Mouse (Mus musculus): ENCODE measurements around the gene Mapk12. TPM values are rescaled to one million over a fixed set of nuclear protein-coding genes. Genes with fewer than 3 reads are reported as not detected.

Gene Mapk12
- polyA plus RNA-seq, 1 experiment from 2014 or later, result 25.4 TPM

DNA sequence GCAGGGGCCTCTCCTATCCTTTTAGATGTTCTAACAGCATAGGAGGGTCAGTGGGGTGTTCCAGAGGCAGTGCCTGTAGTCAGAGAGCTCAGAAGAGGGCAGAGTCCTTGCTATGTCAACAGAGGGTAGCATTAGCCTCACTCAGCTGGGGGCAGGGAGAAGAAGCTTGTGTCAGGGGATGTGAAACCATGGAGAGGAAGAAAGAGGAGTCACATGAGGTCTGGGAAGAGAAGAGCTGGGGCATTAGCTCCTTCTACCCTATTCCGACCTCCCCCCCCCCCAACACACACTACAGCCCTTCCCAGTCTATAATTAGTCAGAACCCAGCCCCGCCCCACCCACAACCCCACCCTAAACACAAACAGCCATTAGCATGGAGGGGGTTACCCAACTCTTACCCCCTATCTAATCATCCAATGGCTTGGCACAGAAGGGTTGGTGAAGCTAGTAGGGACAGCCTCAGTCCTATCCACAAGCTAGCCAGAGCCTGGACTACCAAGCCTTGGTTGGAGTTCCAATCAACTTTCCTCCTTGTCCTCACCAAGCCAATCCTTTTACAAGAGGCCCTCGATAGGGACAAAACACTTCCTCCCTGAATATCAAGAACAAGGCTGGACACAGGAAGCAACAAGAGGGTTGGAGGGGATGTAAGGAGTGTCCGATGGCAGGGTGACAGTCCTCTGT, 37.2 kb upstream of the Mapk12 start:
- Histone ChIP-seq H3K4me3 (peak overlapping the region; percentile 87), H3K4me1 (peaks cover 90% of the 10 kb centered on the region), H3K36me3 (no peaks in the 10 kb centered on the region), H3K9me3 (no peaks in the 10 kb centered on the region), H3K27me3 (ENCODE audit: insufficient read depth, poor library complexity, severe bottlenecking) (no peaks in the 10 kb centered on the region), H3K27ac (peak overlapping the region; percentile 93)
- DNase-seq (ENCODE audit: low spot score), result no peak
- WGBS, result 49% methylated on average over 4 of the region's 4 CpGs

GRCm38 (mm10) chr15:89177121-89177520, 36.6 kb upstream of the Mapk12 start:
- no peaks in the 10 kb centered on the region for H3K9me3 ChIP-seq
- DNase-seq (ENCODE audit: low spot score), result no peak
- H3K27ac ChIP-seq, result peak overlapping the region; percentile 93
- peaks cover 90% of the 10 kb centered on the region for H3K4me1 ChIP-seq
- no peaks in the 10 kb centered on the region for H3K27me3 ChIP-seq (ENCODE audit: insufficient read depth, poor library complexity, severe bottlenecking)
- 18% methylated on average over 5 of the region's 5 CpGs for WGBS
- no peaks in the 10 kb centered on the region for H3K36me3 ChIP-seq
- H3K4me3 ChIP-seq, result peak overlapping the region; percentile 27; the same call in 1 of the 2 replicates

DNA sequence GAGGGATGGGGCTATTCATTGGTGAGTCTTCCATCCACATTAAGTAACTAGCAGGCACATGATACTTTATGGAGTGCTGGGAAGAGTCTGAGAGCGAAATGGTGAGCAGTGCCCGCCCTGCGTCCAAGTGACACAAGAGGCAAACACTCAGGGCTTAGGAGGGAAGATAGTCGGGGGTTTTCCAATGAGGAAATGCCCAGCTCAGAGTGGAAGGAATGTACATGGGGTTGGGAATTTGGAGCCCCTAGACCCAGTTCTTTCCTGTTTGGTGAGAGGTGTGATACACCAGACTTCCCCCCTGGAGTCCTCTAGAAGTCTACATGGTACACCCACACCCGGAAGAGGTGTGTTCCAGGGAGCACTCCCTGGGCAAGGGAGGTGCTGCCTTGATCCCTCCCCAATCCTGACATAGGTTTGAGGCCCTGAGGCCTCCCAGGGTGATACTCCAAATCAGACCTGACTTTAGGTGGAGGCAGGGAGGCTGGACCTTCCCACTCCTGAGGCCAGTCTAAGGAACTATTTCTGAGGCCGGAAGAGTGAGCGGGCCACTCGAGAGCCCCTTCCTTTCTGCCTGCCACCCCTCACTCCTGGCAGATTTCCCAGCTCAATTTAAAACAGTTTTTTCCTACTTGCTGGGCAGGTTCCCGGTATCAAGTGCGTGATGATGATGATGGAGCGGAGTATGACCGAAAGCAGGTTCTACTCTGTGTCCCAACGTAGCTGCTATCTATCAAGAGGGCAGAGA, 35.1 kb upstream of the Mapk12 start:
- H3K4me1 ChIP-seq, result peaks cover 90% of the 10 kb centered on the region
- WGBS, result 73% methylated on average over 13 of the region's 13 CpGs
- no peak overlapping the region for H3K4me3 ChIP-seq
- no peaks in the 10 kb centered on the region for H3K36me3 ChIP-seq
- 0 out of 2 replicates have a peak overlapping the region, but pooled peaks have one; percentile 25 for H3K27ac ChIP-seq
- H3K9me3 ChIP-seq, result no peaks in the 10 kb centered on the region
- no peak for DNase-seq (ENCODE audit: low spot score)
- no peaks in the 10 kb centered on the region for H3K27me3 ChIP-seq (ENCODE audit: insufficient read depth, poor library complexity, severe bottlenecking)

GRCm38 (mm10) chr15:89174889-89175339, 34.4 kb upstream of the Mapk12 start:
- Histone ChIP-seq H3K36me3 (0 out of 2 replicates have a peak, but pooled peaks cover 3% of the 10 kb centered on the region), H3K27ac (peak overlapping the region; percentile 12; the same call in 1 of the 2 replicates), H3K27me3 (ENCODE audit: insufficient read depth, poor library complexity, severe bottlenecking) (no peaks in the 10 kb centered on the region), H3K4me3 (no peak overlapping the region; the same call in 1 of the 2 replicates), H3K9me3 (no peaks in the 10 kb centered on the region), H3K4me1 (peaks cover 96% of the 10 kb centered on the region)
- 44% methylated on average over 11 of the region's 11 CpGs for WGBS
- no peak for DNase-seq (ENCODE audit: low spot score)

DNA sequence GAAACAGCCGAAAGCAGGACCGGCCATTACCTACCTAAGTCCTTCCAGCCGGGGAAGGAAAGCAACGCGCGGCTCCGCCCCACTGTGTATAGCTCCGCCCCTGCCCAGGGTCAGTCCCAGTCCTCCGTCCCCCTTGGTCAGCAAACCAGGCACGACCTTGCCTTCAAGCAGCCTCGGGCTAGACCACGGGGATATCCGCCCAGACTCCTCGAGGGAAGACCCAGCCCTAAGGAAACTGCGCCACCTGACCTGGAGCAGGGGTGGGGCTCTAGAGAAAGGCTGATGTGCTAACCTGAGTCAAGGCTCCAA, 33.4 kb upstream of the Mapk12 start:
- Histone ChIP-seq H3K4me3 (peak overlapping the region; percentile 80), H3K27ac (peak overlapping the region; percentile 90), H3K36me3 (peaks cover 5% of the 10 kb centered on the region; the same call in 1 of the 2 replicates), H3K9me3 (no peaks in the 10 kb centered on the region), H3K27me3 (ENCODE audit: insufficient read depth, poor library complexity, severe bottlenecking) (no peaks in the 10 kb centered on the region), H3K4me1 (peaks cover 98% of the 10 kb centered on the region)
- peak; percentile 89 for DNase-seq (ENCODE audit: low spot score)
- WGBS, result under 1% methylated on average over 15 of the region's 15 CpGs

DNA sequence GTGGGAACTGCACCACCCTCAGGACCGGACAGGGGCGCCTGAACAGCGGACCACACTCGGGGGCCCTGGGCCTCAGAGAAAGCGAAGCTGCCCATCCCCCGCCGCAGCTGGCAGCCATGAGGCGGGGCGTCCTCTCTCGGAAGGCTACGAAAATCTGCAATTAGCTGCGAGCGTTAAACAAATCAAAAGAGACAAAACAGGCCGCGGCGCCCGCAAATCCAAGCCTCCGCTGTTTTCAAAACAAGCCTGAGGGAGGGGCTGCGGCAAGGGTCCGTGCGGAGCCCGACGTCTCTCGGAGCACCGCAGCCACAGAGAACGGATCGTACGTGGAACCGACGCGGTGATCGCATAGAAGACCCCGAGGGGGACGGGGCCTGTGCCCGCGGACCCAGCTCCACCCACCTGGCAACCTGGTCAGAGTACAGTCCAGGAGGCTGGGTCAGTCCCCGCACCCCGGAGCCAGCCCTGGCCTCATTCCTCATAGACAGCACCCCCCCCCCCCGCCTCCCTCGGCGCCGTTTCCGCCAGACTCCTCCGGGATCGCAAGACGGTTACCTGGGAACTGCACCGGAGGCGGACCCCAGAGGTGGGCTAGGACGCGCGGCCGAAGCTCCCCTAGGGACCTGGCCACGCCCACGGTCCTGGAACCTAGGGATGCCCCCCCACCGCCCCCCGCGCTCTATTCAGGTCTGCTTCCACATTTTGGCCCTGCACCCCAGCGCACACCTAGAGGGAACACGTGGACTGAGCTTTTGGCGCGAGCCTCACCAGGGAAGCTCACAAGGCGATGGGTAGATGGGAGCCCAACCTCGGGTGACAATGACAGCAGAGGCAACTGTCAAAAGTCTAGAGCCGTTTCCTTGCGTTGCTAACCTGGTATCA, 32.8 kb upstream of the Mapk12 start:
- WGBS, result under 1% methylated on average over 64 of the region's 65 CpGs

GRCm38 (mm10) chr15:89172276-89172935, 31.9 kb upstream of the Mapk12 start:
- peaks cover 95% of the 10 kb centered on the region for H3K4me1 ChIP-seq
- H3K27ac ChIP-seq, result peak overlapping the region; percentile 90
- 49% methylated on average over 17 of the region's 17 CpGs for WGBS
- H3K27me3 ChIP-seq (ENCODE audit: insufficient read depth, poor library complexity, severe bottlenecking), result no peaks in the 10 kb centered on the region
- H3K4me3 ChIP-seq, result peak overlapping the region; percentile 80
- H3K36me3 ChIP-seq, result peaks cover 18% of the 10 kb centered on the region
- no peak for DNase-seq (ENCODE audit: low spot score)
- no peaks in the 10 kb centered on the region for H3K9me3 ChIP-seq

More for the DNA sequence above, 32.8 kb upstream of the Mapk12 start:
- DNase-seq (ENCODE audit: low spot score), result no peak
- peak overlapping the region; percentile 80 for H3K4me3 ChIP-seq
- peaks cover 10% of the 10 kb centered on the region for H3K36me3 ChIP-seq
- H3K27me3 ChIP-seq (ENCODE audit: insufficient read depth, poor library complexity, severe bottlenecking), result no peaks in the 10 kb centered on the region
- no peaks in the 10 kb centered on the region for H3K9me3 ChIP-seq
- peaks cover 98% of the 10 kb centered on the region for H3K4me1 ChIP-seq
- H3K27ac ChIP-seq, result peak overlapping the region; percentile 90

GRCm38 (mm10) chr15:89171526-89172051, 31.1 kb upstream of the Mapk12 start:
- Histone ChIP-seq H3K36me3 (peaks cover 26% of the 10 kb centered on the region), H3K27me3 (ENCODE audit: insufficient read depth, poor library complexity, severe bottlenecking) (no peaks in the 10 kb centered on the region), H3K4me3 (no peak overlapping the region), H3K27ac (peak overlapping the region; percentile 32; the same call in 1 of the 2 replicates), H3K9me3 (no peaks in the 10 kb centered on the region), H3K4me1 (peaks cover 87% of the 10 kb centered on the region)
- 91% methylated on average over 5 of the region's 5 CpGs for WGBS
- no peak for DNase-seq (ENCODE audit: low spot score)

DNA sequence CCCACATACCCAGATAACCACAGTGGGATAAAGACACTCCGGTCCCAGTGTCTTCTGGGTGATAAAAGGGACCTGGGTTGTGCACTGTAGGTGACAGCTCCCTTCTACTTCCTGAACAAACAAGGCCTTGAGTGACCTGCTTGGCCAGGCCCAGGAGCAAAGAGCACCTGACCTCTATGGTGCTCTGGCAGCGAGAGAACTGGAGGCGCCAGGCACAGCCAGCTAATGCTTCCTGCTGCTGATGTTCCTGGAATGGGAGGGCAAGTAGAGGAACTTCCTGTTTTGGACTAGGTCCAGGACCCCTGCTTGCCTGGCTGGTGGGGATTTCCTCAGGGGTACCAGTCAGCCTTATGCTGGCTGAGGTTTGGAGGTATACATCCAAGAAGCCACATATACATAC, 29.6 kb upstream of the Mapk12 start:
- peaks cover 72% of the 10 kb centered on the region for H3K4me1 ChIP-seq
- peak overlapping the region; percentile 88 for H3K27ac ChIP-seq
- H3K27me3 ChIP-seq (ENCODE audit: insufficient read depth, poor library complexity, severe bottlenecking), result no peaks in the 10 kb centered on the region
- no peaks in the 10 kb centered on the region for H3K9me3 ChIP-seq
- peak overlapping the region; percentile 46; the same call in 1 of the 2 replicates for H3K4me3 ChIP-seq
- no peak for DNase-seq (ENCODE audit: low spot score)
- WGBS, result 38% methylated on average over 3 of the region's 3 CpGs
- peaks cover 41% of the 10 kb centered on the region for H3K36me3 ChIP-seq

DNA sequence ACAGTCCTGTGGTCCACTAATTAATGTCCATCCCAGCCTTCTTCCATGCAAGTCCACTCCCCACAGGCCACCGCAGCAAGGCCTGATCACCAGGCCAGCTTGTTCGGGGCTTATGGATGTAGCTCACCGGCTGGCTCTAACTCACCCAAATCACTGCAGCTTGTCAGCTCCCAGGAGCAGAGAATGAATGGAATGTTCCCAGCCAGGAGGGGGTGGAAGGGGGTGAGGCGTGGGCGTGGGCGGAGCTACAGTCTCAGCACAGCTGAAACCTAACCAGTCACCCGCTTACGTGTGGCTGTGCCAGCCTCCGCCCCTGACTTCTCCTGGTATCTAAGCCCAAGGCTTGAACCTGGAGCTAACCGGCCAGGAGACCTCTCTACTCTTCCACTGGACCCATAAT, 28.9 kb upstream of the Mapk12 start:
- Histone ChIP-seq H3K36me3 (peaks cover 48% of the 10 kb centered on the region), H3K9me3 (no peaks in the 10 kb centered on the region), H3K27ac (peak overlapping the region; percentile 88), H3K4me3 (peak overlapping the region; percentile 46), H3K4me1 (peaks cover 66% of the 10 kb centered on the region), H3K27me3 (ENCODE audit: insufficient read depth, poor library complexity, severe bottlenecking) (no peaks in the 10 kb centered on the region)
- DNase-seq (ENCODE audit: low spot score), result peak; percentile 94
- WGBS, result 2% methylated on average over 10 of the region's 10 CpGs

GRCm38 (mm10) chr15:89168922-89169321, 28.4 kb upstream of the Mapk12 start:
- peaks cover 53% of the 10 kb centered on the region for H3K36me3 ChIP-seq
- H3K27ac ChIP-seq, result peak overlapping the region; percentile 88
- H3K27me3 ChIP-seq (ENCODE audit: insufficient read depth, poor library complexity, severe bottlenecking), result no peaks in the 10 kb centered on the region
- peaks cover 61% of the 10 kb centered on the region for H3K4me1 ChIP-seq
- no peaks in the 10 kb centered on the region for H3K9me3 ChIP-seq
- no peak for DNase-seq (ENCODE audit: low spot score)
- H3K4me3 ChIP-seq, result peak overlapping the region; percentile 46
- 41% methylated on average over 10 of the region's 10 CpGs for WGBS

DNA sequence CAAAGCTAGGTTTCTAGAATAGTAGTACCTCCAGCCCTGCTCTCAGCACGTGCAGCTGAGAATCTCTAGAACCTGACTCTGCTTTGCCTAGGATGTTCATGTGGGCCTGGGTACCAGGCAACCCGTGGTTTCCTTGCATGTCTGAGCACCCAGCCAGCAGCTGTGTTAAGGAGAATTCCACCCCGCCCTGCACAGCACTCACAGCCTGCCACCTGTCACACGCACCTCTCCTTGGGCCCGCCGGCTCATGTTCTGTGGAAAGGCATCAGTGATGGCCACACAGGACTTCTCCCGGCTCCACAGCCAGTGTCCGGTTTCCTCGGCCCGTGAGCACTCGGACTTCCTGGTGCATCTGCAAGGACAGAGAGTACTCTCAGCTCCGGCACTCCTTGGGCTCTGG, 25.0 kb upstream of the Mapk12 start:
- H3K9me3 ChIP-seq, result no peaks in the 10 kb centered on the region
- peaks cover 87% of the 10 kb centered on the region for H3K36me3 ChIP-seq
- no peak for DNase-seq (ENCODE audit: low spot score)
- 92% methylated on average over 12 of the region's 12 CpGs for WGBS
- no peak overlapping the region for H3K27ac ChIP-seq
- no peaks in the 10 kb centered on the region for H3K27me3 ChIP-seq (ENCODE audit: insufficient read depth, poor library complexity, severe bottlenecking)
- H3K4me1 ChIP-seq, result peaks cover 28% of the 10 kb centered on the region
- H3K4me3 ChIP-seq, result no peak overlapping the region

Data from heart, embryonic 10.5 days (tissue).